Mouse (Mus musculus): ENCODE measurements around the gene Cyth3. TPM values are rescaled to one million over a fixed set of nuclear protein-coding genes. Genes with fewer than 3 reads are reported as not detected.

The Cyth3 gene
- polyA plus RNA-seq, 1 experiment from 2014 or later, result 61.8 TPM

- no peak overlapping the region for H3K4me2 ChIP-seq (ENCODE audit: low read depth, low read length)
- peaks cover 11% of the 10 kb centered on the region; the same call in 1 of the 2 replicates for H3K4me1 ChIP-seq (ENCODE audit: control insufficient read depth, insufficient read depth, low read length)
- no peak overlapping the region for H3K4me3 ChIP-seq (replicated peaks; ENCODE audit: low read length)
- no peaks in the 10 kb centered on the region for H3K9me3 ChIP-seq (replicated peaks; ENCODE audit: control insufficient read depth, low read length)
- ATAC-seq (ENCODE audit: insufficient read depth, low FRiP score), result no peak
- WGBS, result 69% methylated on average over 8 of the region's 8 CpGs
- H3K36me3 ChIP-seq (ENCODE audit: control insufficient read depth, insufficient read depth, low read length), result no peaks in the 10 kb centered on the region
- H3K9ac ChIP-seq (ENCODE audit: low read length), result no peak overlapping the region
- H3K27me3 ChIP-seq (ENCODE audit: control insufficient read depth, insufficient read depth, low read length), result no peaks in the 10 kb centered on the region
- no peak overlapping the region for H3K27ac ChIP-seq (ENCODE audit: low read length)
Measured at GRCm38 (mm10) chr5:143586386-143586785, 35.9 kb upstream of the Cyth3 start.

GRCm38 (mm10) chr5:143589108-143589507, 33.1 kb upstream of the Cyth3 start:
- H3K4me2 ChIP-seq (ENCODE audit: low read depth, low read length), result peak overlapping the region; percentile 27
- 20% methylated on average over 17 of the region's 17 CpGs for WGBS
- peak; percentile 63; the same call in 1 of the 2 replicates for ATAC-seq (ENCODE audit: insufficient read depth, low FRiP score)
- peak overlapping the region; percentile 42 for H3K27ac ChIP-seq (ENCODE audit: low read length)
- H3K4me1 ChIP-seq (ENCODE audit: control insufficient read depth, insufficient read depth, low read length), result peaks cover 11% of the 10 kb centered on the region; the same call in 1 of the 2 replicates
- no peak overlapping the region for H3K9ac ChIP-seq (ENCODE audit: low read length)
- H3K9me3 ChIP-seq (replicated peaks; ENCODE audit: control insufficient read depth, low read length), result no peaks in the 10 kb centered on the region
- no peaks in the 10 kb centered on the region for H3K27me3 ChIP-seq (ENCODE audit: control insufficient read depth, insufficient read depth, low read length)
- H3K36me3 ChIP-seq (ENCODE audit: control insufficient read depth, insufficient read depth, low read length), result no peaks in the 10 kb centered on the region
- H3K4me3 ChIP-seq (replicated peaks; ENCODE audit: low read length), result no peak overlapping the region

GRCm38 (mm10) chr5:143592926-143593325, 29.3 kb upstream of the Cyth3 start:
- H3K36me3 ChIP-seq (ENCODE audit: control insufficient read depth, insufficient read depth, low read length), result no peaks in the 10 kb centered on the region
- no peak overlapping the region for H3K27ac ChIP-seq (ENCODE audit: low read length)
- H3K4me3 ChIP-seq (replicated peaks; ENCODE audit: low read length), result no peak overlapping the region
- no peak for ATAC-seq (ENCODE audit: insufficient read depth, low FRiP score)
- no peak overlapping the region for H3K4me2 ChIP-seq (ENCODE audit: low read depth, low read length)
- 65% methylated on average over 5 of the region's 5 CpGs for WGBS
- H3K4me1 ChIP-seq (ENCODE audit: control insufficient read depth, insufficient read depth, low read length), result peaks cover 9% of the 10 kb centered on the region; the same call in 1 of the 2 replicates
- H3K9me3 ChIP-seq (replicated peaks; ENCODE audit: control insufficient read depth, low read length), result no peaks in the 10 kb centered on the region
- no peak overlapping the region for H3K9ac ChIP-seq (ENCODE audit: low read length)
- no peaks in the 10 kb centered on the region for H3K27me3 ChIP-seq (ENCODE audit: control insufficient read depth, insufficient read depth, low read length)

GRCm38 (mm10) chr5:143593563-143594146, 28.6 kb upstream of the Cyth3 start:
- ATAC-seq (ENCODE audit: insufficient read depth, low FRiP score), result no peak
- Histone ChIP-seq H3K4me3 (replicated peaks; ENCODE audit: low read length) (no peak overlapping the region), H3K27me3 (ENCODE audit: control insufficient read depth, insufficient read depth, low read length) (no peaks in the 10 kb centered on the region), H3K36me3 (ENCODE audit: control insufficient read depth, insufficient read depth, low read length) (no peaks in the 10 kb centered on the region), H3K9me3 (replicated peaks; ENCODE audit: control insufficient read depth, low read length) (no peaks in the 10 kb centered on the region), H3K9ac (ENCODE audit: low read length) (no peak overlapping the region), H3K27ac (ENCODE audit: low read length) (no peak overlapping the region), H3K4me2 (ENCODE audit: low read depth, low read length) (no peak overlapping the region), H3K4me1 (ENCODE audit: control insufficient read depth, insufficient read depth, low read length) (peaks cover 8% of the 10 kb centered on the region; the same call in 1 of the 2 replicates)
- WGBS, result 73% methylated on average over 11 of the region's 11 CpGs

GRCm38 (mm10) chr5:143594291-143595065, 27.8 kb upstream of the Cyth3 start:
- Histone ChIP-seq H3K36me3 (ENCODE audit: control insufficient read depth, insufficient read depth, low read length) (no peaks in the 10 kb centered on the region), H3K9ac (ENCODE audit: low read length) (no peak overlapping the region), H3K27ac (ENCODE audit: low read length) (no peak overlapping the region), H3K4me3 (replicated peaks; ENCODE audit: low read length) (no peak overlapping the region), H3K27me3 (ENCODE audit: control insufficient read depth, insufficient read depth, low read length) (no peaks in the 10 kb centered on the region), H3K9me3 (replicated peaks; ENCODE audit: control insufficient read depth, low read length) (no peaks in the 10 kb centered on the region), H3K4me1 (ENCODE audit: control insufficient read depth, insufficient read depth, low read length) (0 out of 2 replicates have a peak, but pooled peaks cover under 1% of the 10 kb centered on the region), H3K4me2 (ENCODE audit: low read depth, low read length) (no peak overlapping the region)
- 71% methylated on average over 3 of the region's 3 CpGs for WGBS
- no peak for ATAC-seq (ENCODE audit: insufficient read depth, low FRiP score)

- no peak for ATAC-seq (ENCODE audit: insufficient read depth, low FRiP score)
- Histone ChIP-seq H3K4me2 (ENCODE audit: low read depth, low read length) (no peak overlapping the region), H3K9ac (ENCODE audit: low read length) (no peak overlapping the region), H3K4me1 (ENCODE audit: control insufficient read depth, insufficient read depth, low read length) (no peaks in the 10 kb centered on the region), H3K4me3 (replicated peaks; ENCODE audit: low read length) (no peak overlapping the region), H3K27me3 (ENCODE audit: control insufficient read depth, insufficient read depth, low read length) (no peaks in the 10 kb centered on the region), H3K27ac (ENCODE audit: low read length) (no peak overlapping the region), H3K36me3 (ENCODE audit: control insufficient read depth, insufficient read depth, low read length) (no peaks in the 10 kb centered on the region), H3K9me3 (replicated peaks; ENCODE audit: control insufficient read depth, low read length) (no peaks in the 10 kb centered on the region)
- WGBS, result 69% methylated on average over 10 of the region's 10 CpGs
Measured at GRCm38 (mm10) chr5:143602051-143602450, 20.2 kb upstream of the Cyth3 start.

GRCm38 (mm10) chr5:143604157-143604774, 18.0 kb upstream of the Cyth3 start:
- no peak for ATAC-seq (ENCODE audit: insufficient read depth, low FRiP score)
- no peaks in the 10 kb centered on the region for H3K9me3 ChIP-seq (replicated peaks; ENCODE audit: control insufficient read depth, low read length)
- 79% methylated on average over 7 of the region's 7 CpGs for WGBS
- no peak overlapping the region for H3K9ac ChIP-seq (ENCODE audit: low read length)
- H3K27me3 ChIP-seq (ENCODE audit: control insufficient read depth, insufficient read depth, low read length), result no peaks in the 10 kb centered on the region
- no peak overlapping the region for H3K27ac ChIP-seq (ENCODE audit: low read length)
- no peak overlapping the region for H3K4me3 ChIP-seq (replicated peaks; ENCODE audit: low read length)
- no peaks in the 10 kb centered on the region for H3K4me1 ChIP-seq (ENCODE audit: control insufficient read depth, insufficient read depth, low read length)
- H3K36me3 ChIP-seq (ENCODE audit: control insufficient read depth, insufficient read depth, low read length), result no peaks in the 10 kb centered on the region
- H3K4me2 ChIP-seq (ENCODE audit: low read depth, low read length), result no peak overlapping the region

GRCm38 (mm10) chr5:143606756-143607155, 15.5 kb upstream of the Cyth3 start:
- no peaks in the 10 kb centered on the region for H3K9me3 ChIP-seq (replicated peaks; ENCODE audit: control insufficient read depth, low read length)
- ATAC-seq (ENCODE audit: insufficient read depth, low FRiP score), result no peak
- no peak overlapping the region for H3K4me3 ChIP-seq (replicated peaks; ENCODE audit: low read length)
- no peaks in the 10 kb centered on the region for H3K27me3 ChIP-seq (ENCODE audit: control insufficient read depth, insufficient read depth, low read length)
- H3K36me3 ChIP-seq (ENCODE audit: control insufficient read depth, insufficient read depth, low read length), result no peaks in the 10 kb centered on the region
- H3K4me1 ChIP-seq (ENCODE audit: control insufficient read depth, insufficient read depth, low read length), result peaks cover 7% of the 10 kb centered on the region; the same call in 1 of the 2 replicates
- H3K4me2 ChIP-seq (ENCODE audit: low read depth, low read length), result no peak overlapping the region
- no peak overlapping the region for H3K27ac ChIP-seq (ENCODE audit: low read length)
- H3K9ac ChIP-seq (ENCODE audit: low read length), result no peak overlapping the region
- 81% methylated on average over 10 of the region's 10 CpGs for WGBS

GRCm38 (mm10) chr5:143608175-143608574, 14.1 kb upstream of the Cyth3 start:
- Histone ChIP-seq H3K4me3 (replicated peaks; ENCODE audit: low read length) (no peak overlapping the region), H3K9me3 (replicated peaks; ENCODE audit: control insufficient read depth, low read length) (no peaks in the 10 kb centered on the region), H3K36me3 (ENCODE audit: control insufficient read depth, insufficient read depth, low read length) (no peaks in the 10 kb centered on the region), H3K27me3 (ENCODE audit: control insufficient read depth, insufficient read depth, low read length) (no peaks in the 10 kb centered on the region), H3K9ac (ENCODE audit: low read length) (no peak overlapping the region), H3K4me1 (ENCODE audit: control insufficient read depth, insufficient read depth, low read length) (peaks cover 7% of the 10 kb centered on the region; the same call in 1 of the 2 replicates), H3K27ac (ENCODE audit: low read length) (no peak overlapping the region), H3K4me2 (ENCODE audit: low read depth, low read length) (no peak overlapping the region)
- WGBS, result 90% methylated on average over 10 of the region's 10 CpGs
- no peak for ATAC-seq (ENCODE audit: insufficient read depth, low FRiP score)

All from stomach, embryonic 16.5 days (tissue).